Mouse (Mus musculus) layer of hippocampus, adult 18-20 months (tissue): Measurements from ENCODE around the gene Gon7. TPM values are rescaled to one million over a fixed set of nuclear protein-coding genes. Genes with fewer than 3 reads are reported as not detected.

ENCODE experiments used
- DNase-seq, 2 experiments: peaks; one replicate each; pipeline ENCODE4 v3.0.0; 2022; ENCODE audit warnings: low spot score in 2 of 2
- total RNA-seq, 2 experiments: library from RNA; stranded (reverse); gene quantifications; 2 replicates each; pipeline ENCODE4 v1.2.3; 2021

The Gon7 gene
- total RNA-seq, 2 experiments from 2014 or later, result 14.2 to 14.6 TPM

DNA sequence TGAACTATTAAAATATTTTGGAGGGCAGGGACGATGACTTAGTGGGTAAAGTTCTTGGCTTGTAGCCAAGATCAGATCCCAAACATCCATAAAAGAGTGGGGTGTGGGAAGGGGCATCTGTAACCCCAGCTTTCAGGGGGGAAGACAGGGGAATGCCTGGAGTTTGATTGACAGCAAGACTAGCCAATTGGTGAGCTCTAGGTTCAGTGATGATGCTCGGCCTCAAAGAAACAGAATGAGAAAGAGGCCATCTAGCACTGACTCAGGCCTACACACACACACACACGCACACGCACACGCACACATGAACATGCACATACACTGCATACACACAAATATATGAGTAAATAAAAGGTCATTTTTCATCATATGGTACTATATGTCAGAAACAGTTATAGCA, 47.7 kb downstream of the Gon7 start:
- no peak for DNase-seq

DNA sequence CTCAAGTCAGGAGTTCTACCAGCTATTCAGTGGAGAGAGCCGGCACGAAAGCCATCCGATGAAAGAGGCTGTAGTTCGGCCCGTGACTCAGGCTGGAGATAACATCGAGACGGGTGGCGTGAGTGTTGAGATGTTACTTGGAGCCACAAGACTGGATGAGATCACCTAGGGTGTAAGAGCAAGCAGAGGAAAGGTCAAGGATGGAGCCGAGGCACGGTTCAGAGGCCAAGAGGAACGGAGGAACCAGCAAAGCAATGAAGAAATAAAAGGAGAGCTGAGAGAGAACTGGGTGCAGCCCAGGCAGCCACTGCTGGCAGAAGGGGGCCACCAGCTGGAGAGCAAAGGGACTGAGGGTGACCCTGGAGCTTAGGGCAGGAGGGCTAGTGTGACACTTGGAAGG, 49.4 kb downstream of the Gon7 start:
- no peak for DNase-seq

DNA sequence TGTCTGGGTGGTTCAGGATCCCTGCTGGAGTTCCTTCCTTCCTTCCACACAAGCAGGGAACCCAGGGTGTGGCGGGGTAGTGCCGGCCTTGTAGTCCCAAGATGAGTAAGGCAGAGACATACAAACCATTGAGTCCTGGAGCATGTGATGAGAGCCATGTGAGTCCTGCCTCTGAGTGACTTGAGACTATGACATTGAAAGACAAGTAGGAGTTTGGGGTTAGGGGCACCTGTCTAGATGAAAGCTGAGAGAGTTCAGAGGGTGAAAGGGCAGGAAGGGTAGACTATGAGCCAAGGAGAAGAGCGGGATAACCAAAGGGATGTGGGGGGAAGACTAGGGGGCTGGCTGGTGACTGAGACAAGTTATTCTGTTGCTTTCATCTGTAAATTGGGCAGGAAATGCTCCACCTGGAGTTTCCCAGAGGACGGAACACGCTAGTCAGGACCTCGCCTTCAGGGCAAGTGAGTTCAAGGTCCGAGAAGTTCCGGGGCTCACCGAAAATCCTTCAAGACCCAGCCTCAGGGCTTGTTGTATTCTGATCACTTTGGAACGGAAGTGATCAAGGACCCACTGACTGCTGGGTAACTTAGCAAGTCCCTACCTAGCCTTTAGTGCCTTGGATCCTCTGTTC, 50.7 kb downstream of the Gon7 start:
- no peak for DNase-seq

DNA sequence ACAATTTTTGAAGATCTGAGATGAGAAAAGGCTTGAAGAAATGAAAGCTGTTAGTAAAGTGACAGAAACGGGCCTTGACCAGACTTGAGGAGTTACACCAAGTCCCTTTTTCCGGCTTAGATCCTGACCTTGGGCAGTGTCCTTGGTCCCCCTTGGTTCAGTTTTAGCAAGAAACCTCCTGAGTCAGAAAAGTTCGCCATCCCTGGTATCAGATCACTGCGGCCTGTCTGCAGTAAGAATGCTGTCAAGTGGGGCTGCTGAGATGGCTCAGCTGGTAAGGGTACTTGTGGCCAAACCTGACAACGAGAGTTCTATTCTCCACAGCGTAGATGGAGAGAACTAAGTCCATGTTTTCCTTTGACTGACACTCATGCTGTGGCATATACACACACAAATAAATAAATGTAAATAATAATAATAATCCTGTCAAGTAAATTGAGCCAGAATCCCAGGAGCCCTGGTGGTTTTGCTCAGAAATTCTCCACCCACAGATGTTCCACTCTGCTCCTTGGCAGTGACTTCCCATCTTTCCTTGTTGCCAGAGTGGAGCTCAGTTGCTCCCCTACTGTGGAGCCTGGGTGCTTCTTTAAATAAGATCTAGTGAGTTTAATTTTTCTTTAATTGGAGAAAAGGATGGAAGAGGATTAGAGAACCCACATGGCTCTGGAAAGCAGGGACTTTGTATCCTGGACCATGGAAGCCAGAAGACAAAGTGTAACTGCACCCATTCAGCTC, 51.5 kb downstream of the Gon7 start:
- no peak for DNase-seq

DNA sequence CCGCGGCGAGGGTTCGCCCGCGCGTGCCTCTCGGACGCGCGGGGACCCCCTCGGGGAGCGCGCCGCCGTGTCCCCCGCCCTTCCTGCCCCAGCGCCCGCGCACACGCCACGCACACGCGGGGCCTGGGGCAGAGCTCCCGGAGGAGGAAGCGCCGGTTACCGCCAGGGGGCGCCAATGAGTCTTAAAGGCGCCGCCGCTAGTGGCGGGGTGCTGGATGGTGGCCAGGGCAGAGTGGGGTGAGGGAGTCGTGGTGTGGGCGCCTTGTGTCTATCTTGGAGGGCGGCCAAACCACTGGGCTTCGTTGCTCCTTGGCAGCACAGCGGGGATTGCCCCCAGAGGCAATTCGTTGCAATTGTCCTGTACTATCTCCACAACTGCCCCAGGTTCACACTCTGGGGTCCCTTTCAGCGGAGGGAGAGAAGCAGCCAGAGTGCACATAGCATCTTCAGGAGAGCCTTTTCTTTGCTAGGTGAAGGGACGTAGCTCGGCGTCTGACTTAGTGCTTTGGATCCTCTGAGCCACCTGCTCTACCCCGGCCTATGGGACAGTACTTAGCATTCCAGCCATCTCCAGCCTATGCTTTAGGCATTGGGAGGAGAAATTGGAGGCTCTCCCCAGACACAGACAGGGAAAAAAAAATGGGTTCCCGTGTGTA, 52.3 kb downstream of the Gon7 start:
- peak; percentile 84 to 92 for DNase-seq

DNA sequence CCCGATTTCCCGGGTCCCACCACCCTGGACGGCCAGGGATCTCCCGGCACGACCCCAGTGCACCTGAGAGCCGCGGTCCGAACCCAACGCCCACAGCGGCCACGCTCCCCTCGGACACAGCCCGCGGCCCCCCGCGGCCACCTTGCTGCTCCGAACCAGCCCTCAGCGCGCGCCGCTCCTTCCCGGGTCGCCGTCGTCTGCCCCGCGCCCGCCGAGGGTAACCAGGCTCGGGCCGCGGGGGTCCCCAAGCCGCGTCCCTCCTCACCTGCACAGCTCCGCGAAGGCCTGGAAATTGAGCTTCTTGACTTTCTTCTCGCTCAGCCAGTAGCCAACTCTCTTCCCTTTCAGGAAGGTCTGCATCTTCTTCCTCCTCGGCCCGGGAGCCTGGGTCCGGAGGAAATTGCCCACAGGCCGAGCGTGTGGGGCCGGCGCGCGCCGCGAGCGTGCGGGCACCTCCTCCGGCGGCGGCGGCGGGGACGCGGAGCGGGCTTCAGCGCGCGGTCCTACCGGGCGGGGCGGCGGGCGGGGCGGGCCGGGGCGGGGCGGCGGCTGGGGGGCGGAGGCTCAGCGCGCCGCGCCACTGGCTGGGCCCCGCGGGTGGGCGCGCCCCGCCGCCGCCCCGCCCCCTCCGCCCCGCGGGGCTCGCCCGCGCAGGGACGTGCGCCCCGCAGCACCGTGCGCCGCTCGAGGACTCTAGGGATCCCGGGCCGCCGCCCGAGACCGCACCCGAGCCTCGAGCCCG, 53.0 kb downstream of the Gon7 start, which contains the start of gene Itpk1:
TSS of gene Itpk1 (minus strand) at position 474 of the 742 bp plus-strand sequence.
- DNase-seq, result peak; percentile 50 to 51

DNA sequence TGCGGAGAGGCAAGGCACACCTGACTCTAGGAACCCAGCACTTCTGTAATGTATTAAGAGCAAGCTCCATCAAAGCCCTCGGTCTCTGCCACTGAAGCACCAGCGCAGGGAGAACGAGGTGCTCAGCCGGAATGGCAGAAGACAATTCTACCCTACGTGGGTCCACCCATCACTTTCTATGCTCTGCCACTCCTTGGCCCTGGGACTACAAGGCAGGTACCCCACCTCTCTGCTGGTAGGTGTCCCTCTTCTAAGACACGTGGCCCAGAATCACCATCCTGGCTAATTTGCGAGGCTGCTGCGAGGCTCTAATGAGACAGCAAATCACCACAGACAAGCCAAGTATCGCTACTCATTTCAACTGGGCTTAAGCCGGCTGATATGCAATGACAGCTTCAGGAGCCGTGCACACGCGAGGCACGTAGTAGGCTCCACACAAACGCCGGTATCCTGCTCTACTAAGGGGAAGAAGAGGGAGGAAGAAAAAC, 53.6 kb downstream of the Gon7 start:
- no peak for DNase-seq

DNA sequence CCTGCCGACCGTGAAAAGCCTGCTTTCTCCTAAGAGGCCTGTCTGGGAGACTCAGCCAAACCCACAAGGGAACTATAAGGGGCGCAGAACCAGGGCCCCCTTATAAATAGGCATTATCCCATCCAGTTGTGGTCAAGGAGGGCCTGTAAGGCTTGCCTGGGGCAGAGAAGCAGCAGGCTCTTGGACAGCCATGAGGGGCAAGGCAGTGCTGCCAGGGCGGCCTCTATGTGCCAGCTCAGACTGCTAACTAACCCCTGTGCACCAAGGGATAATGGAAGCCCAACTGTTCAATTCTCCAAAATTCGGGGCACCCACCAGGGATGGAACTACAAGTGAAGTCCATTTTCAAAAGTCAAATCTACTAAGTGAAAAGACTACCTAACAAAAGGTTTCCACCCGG, 54.2 kb downstream of the Gon7 start:
- DNase-seq, result peak in 1 of 2 experiments; percentile 47

Other genes starting within 250 kb of the Gon7 start
- gene Chga, start 202.8 kb downstream of the Gon7 start, total RNA-seq, result 100 to 1,000 TPM; 123 to 138 TPM
- gene Itpk1, start 52.9 kb downstream of the Gon7 start, total RNA-seq, result 10 to 100 TPM; 69.2 to 70.5 TPM
- gene Moap1, start 14.1 kb downstream of the Gon7 start, total RNA-seq, result 10 to 100 TPM; 23.5 to 26.6 TPM
- 1 to 10 TPM; 4.9 to 5.1 TPM for gene Tmem251, start 14.0 kb downstream of the Gon7 start, total RNA-seq
- not detected for gene Gm28051, start within 50 bp of the Gon7 start, total RNA-seq
- gene Ubr7, start 164 bp upstream of the Gon7 start, total RNA-seq, result 10 to 100 TPM; 31.6 to 32.5 TPM
- gene Gm20604, start 869 bp upstream of the Gon7 start, total RNA-seq, result 10 to 100 TPM; 12.6 to 15.5 TPM
- gene Btbd7, start 120.7 kb upstream of the Gon7 start, total RNA-seq, result 10 to 100 TPM; 19.2 to 19.6 TPM
- not detected for gene Cox8c, start 141.5 kb upstream of the Gon7 start, total RNA-seq
- 10 to 100 TPM; 49.3 to 49.6 TPM for gene Unc79, start 191.1 kb upstream of the Gon7 start, total RNA-seq